Mouse (Mus musculus) thymus, adult 2 months (tissue): ENCODE data around the gene Stab1. TPM values are rescaled to one million over a fixed set of nuclear protein-coding genes. Genes with fewer than 3 reads are reported as not detected.

ENCODE experiments used
- DNase-seq: peaks from one replicate; pipeline ENCODE4 v3.0.0; 2021
- H3K27ac ChIP-seq: fragments of 200-500 bp; 2 replicates; pipeline ENCODE4 v1.5.1; 2012; ENCODE audit warnings: low read length, control low read depth; ENCODE audit not compliant: control insufficient read depth, insufficient read depth
- H3K27me3 ChIP-seq: fragments of 200-500 bp; 2 replicates; pipeline ENCODE4 v1.6.1; 2012; ENCODE audit warnings: mild to moderate bottlenecking, low read length, moderate library complexity, mixed read lengths; ENCODE audit not compliant: control insufficient read depth, insufficient read depth
- H3K36me3 ChIP-seq: fragments of 200-500 bp; 2 replicates; pipeline ENCODE4 v1.6.1; 2012; ENCODE audit warnings: mild to moderate bottlenecking, low read length, moderate library complexity; ENCODE audit not compliant: control insufficient read depth, insufficient read depth
- H3K4me1 ChIP-seq: fragments of 200-500 bp; replicated peaks from 2 replicates; pipeline ENCODE4 v1.6.1; 2012; ENCODE audit warnings: low read length; ENCODE audit not compliant: control insufficient read depth, insufficient read depth
- H3K4me3 ChIP-seq: fragments of 200-500 bp; 2 replicates; pipeline ENCODE4 v1.5.1; 2012; ENCODE audit warnings: mild to moderate bottlenecking, low read length, control low read depth, moderate library complexity; ENCODE audit not compliant: control insufficient read depth, insufficient read depth
- CTCF ChIP-seq: fragments of 200-500 bp; IDR thresholded peaks from 2 replicates; pipeline ENCODE4 v1.5.1; 2012; ENCODE audit warnings: mild to moderate bottlenecking, control low read depth, low read length, moderate library complexity, borderline replicate concordance; ENCODE audit not compliant: control insufficient read depth, poor library complexity, insufficient read depth; ENCODE audit errors: extremely low read depth
- POLR2A ChIP-seq: fragments of 200-500 bp; IDR thresholded peaks from 2 replicates; pipeline ENCODE4 v1.6.1; 2012; ENCODE audit warnings: mild to moderate bottlenecking, low read length, control low read depth, moderate library complexity; ENCODE audit not compliant: control insufficient read depth, poor library complexity, insufficient read depth; ENCODE audit errors: extremely low read depth
- WGBS: fragments of 180-500 bp; shearing (Covaris S2); methylation state at CpG from one replicate; pipeline ENCODE4 v1.1.7; 2018; 5-methylcytosine and 5-hydroxymethylcytosine counted together
- polyA plus RNA-seq: library from polyadenylated mRNA; depleted of rRNA; stranded (reverse); fragments of >200 nt; gene quantifications from 2 replicates; pipeline ENCODE4 v1.2.3, GENCODE M21; 2012

Gene Stab1
- polyA plus RNA-seq, 1 experiment = 26.7 TPM

GRCm38 (mm10) chr14:31169508-31169907, 1.1 kb upstream of the Stab1 start:
- H3K4me1 ChIP-seq = no peaks in the 10 kb centered on the region
- WGBS = 55% methylated on average over 6 of the region's 6 CpGs
- no peak for DNase-seq

DNA sequence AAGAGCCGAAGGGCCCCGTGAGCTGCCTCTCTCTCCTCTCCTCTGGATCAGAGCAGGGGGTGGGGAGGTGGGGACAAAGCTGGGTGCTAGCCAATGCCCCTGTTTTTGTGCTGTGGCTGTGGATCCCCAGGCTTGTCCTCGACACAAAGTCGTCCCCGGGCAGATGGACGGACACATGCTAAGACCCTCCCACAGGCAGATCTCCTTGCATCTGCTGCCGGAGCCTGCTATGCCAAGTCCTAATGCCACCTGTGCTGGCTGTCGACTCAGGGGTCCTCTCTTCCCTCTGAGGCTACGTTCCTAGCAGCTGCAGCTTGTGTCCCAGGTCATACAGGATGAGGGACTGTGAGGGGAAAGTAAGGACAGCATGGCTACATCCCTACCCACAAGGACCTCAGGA, 1.6 kb downstream of the Stab1 start:
- DNase-seq = no peak
- H3K4me1 ChIP-seq = no peaks in the 10 kb centered on the region
- no peak overlapping the region for H3K27ac ChIP-seq
- WGBS = 59% methylated on average over 9 of the region's 9 CpGs
- peaks cover 11% of the 10 kb centered on the region for H3K36me3 ChIP-seq
- TF ChIP-seq CTCF (no peak), POLR2A (no peak)
- H3K27me3 ChIP-seq = no peaks in the 10 kb centered on the region
- H3K4me3 ChIP-seq = no peak overlapping the region

More at GRCm38 (mm10) chr14:31169508-31169907, 1.1 kb upstream of the Stab1 start:
- peaks cover 38% of the 10 kb centered on the region for H3K36me3 ChIP-seq
- no peak overlapping the region for H3K27ac ChIP-seq
- H3K4me3 ChIP-seq = no peak overlapping the region
- TF ChIP-seq POLR2A = no peak
- no peak for TF ChIP-seq CTCF
- no peaks in the 10 kb centered on the region for H3K27me3 ChIP-seq

- TF ChIP-seq POLR2A (no peak), CTCF (no peak)
- H3K27ac ChIP-seq = no peak overlapping the region
- DNase-seq = no peak
Measured at GRCm38 (mm10) chr14:31165991-31166630, 2.3 kb downstream of the Stab1 start.

GRCm38 (mm10) chr14:31165458-31165857, 3.0 kb downstream of the Stab1 start:
- no peak overlapping the region for H3K27ac ChIP-seq
- H3K36me3 ChIP-seq = no peaks in the 10 kb centered on the region
- TF ChIP-seq POLR2A (no peak), CTCF (no peak)
- no peak overlapping the region for H3K4me3 ChIP-seq
- no peaks in the 10 kb centered on the region for H3K4me1 ChIP-seq
- 41% methylated on average over 7 of the region's 7 CpGs for WGBS
- DNase-seq = no peak
- H3K27me3 ChIP-seq = no peaks in the 10 kb centered on the region

More at GRCm38 (mm10) chr14:31165991-31166630, 2.3 kb downstream of the Stab1 start:
- no peaks in the 10 kb centered on the region for H3K4me1 ChIP-seq
- H3K27me3 ChIP-seq = no peaks in the 10 kb centered on the region
- 11% methylated on average over 10 of the region's 10 CpGs for WGBS
- peaks cover 4% of the 10 kb centered on the region; the same call in 1 of the 2 replicates for H3K36me3 ChIP-seq
- no peak overlapping the region for H3K4me3 ChIP-seq

DNA sequence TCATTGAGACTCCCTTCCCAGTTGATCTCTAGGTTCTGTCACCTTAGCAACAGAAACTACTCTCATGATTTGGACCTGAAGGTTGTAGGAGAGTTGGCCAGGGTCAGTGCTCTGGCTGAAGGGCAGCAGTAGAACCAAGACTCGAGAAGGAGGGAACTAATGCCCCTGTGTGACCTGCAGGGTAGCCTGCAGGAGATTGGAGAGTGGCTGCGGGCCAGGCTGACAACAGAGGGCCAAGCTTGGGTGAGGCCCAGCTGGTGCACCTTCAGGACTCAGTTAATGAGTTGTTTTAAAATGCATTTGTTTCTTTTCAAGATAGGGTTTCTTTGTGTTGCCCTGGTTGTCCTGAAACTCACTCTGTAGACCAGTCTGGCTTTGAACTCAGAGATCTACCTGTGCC, 3.4 kb downstream of the Stab1 start:
- DNase-seq = no peak
- no peak overlapping the region for H3K27ac ChIP-seq
- no peak overlapping the region for H3K4me3 ChIP-seq
- WGBS = 84% methylated on average over 2 of the region's 2 CpGs
- TF ChIP-seq POLR2A (no peak), CTCF (no peak)
- H3K27me3 ChIP-seq = no peaks in the 10 kb centered on the region
- no peaks in the 10 kb centered on the region for H3K4me1 ChIP-seq
- no peaks in the 10 kb centered on the region for H3K36me3 ChIP-seq

DNA sequence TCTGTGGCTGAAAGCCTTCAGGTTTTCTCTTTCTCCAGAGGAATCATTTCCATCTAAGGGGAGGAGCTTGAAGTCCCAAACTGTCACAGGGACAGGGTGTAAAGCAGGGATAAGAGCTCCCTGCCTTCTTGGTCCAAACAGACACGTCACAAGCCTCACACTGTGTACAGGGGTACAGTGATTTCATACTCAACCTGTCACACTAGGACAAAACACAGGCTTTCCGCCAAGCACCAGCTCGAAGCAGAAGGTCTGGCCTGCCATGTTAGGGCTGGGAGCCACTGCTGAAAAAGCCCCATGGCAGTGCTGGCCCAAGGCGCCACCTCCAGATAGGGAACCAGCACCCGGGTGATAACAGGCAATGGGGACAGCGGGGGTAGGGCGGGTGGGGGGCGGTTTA, 4.4 kb downstream of the Stab1 start:
- Histone ChIP-seq H3K27ac (no peak overlapping the region), H3K36me3 (no peaks in the 10 kb centered on the region), H3K4me1 (no peaks in the 10 kb centered on the region), H3K27me3 (no peaks in the 10 kb centered on the region), H3K4me3 (no peak overlapping the region)
- DNase-seq = no peak
- TF ChIP-seq POLR2A = no peak
- no peak for TF ChIP-seq CTCF
- 89% methylated on average over 8 of the region's 8 CpGs for WGBS
